Mouse (Mus musculus) olfactory bulb, adult 2 months (tissue): ENCODE measurements around the gene Commd4. TPM values are rescaled to one million over a fixed set of nuclear protein-coding genes. Genes with fewer than 3 reads are reported as not detected.

Experiments
- H3K27ac ChIP-seq: fragments of 200-500 bp; 2 replicates; pipeline ENCODE4 v1.5.1; 2012; ENCODE audit warnings: low read depth, low read length; ENCODE audit not compliant: insufficient read depth
- H3K4me1 ChIP-seq: fragments of 200-500 bp; 2 replicates; pipeline ENCODE4 v1.6.1; 2012; ENCODE audit warnings: low read length; ENCODE audit not compliant: control insufficient read depth, insufficient read depth
- H3K4me3 ChIP-seq: fragments of 200-500 bp; 2 replicates; pipeline ENCODE4 v1.5.1; 2012; ENCODE audit warnings: mild to moderate bottlenecking, low read depth, low read length, moderate library complexity; ENCODE audit not compliant: insufficient read depth
- CTCF ChIP-seq: fragments of 200-500 bp; IDR thresholded peaks from 2 replicates; pipeline ENCODE4 v1.5.1; 2012; ENCODE audit warnings: low read depth, mild to moderate bottlenecking, low read length, moderate library complexity; ENCODE audit not compliant: insufficient read depth
- POLR2A ChIP-seq: fragments of 200-500 bp; IDR thresholded peaks from 2 replicates; pipeline ENCODE4 v1.6.1; 2012; ENCODE audit warnings: mild to moderate bottlenecking, low read depth, low read length, moderate library complexity; ENCODE audit not compliant: insufficient read depth
- WGBS: fragments of 180-500 bp; shearing (Covaris S2); methylation state at CpG from one replicate; pipeline ENCODE4 v1.1.7; 2018; 5-methylcytosine and 5-hydroxymethylcytosine counted together
- polyA plus RNA-seq: library from polyadenylated mRNA; stranded (reverse); fragments of >200 nt; gene quantifications from 2 replicates; pipeline ENCODE4 v1.2.4, GENCODE M21; 2012; ENCODE audit warnings: low replicate concordance; ENCODE audit not compliant: missing spikeins, insufficient read depth, insufficient read length

The Commd4 gene
- polyA plus RNA-seq, 1 experiment = not detected

GRCm38 (mm10) chr9:57130577-57131433 lies 27.3 kb downstream of the Commd4 start, which contains the start of gene Man2c1:
Gene Man2c1, plus strand, starts transcription at chr9:57130690.
- H3K4me1 ChIP-seq = peaks cover 2% of the 10 kb centered on the region
- peak within 1 kb of the TSS; percentile 83 for H3K27ac ChIP-seq
- peak within 1 kb of the TSS; percentile 56 for H3K4me3 ChIP-seq
- peak; percentile 55 for TF ChIP-seq CTCF
- peak; percentile 76 for TF ChIP-seq POLR2A
- under 1% methylated on average over 58 of the region's 58 CpGs for WGBS

- TF ChIP-seq CTCF (no peak), POLR2A (no peak)
- Histone ChIP-seq H3K4me1 (peaks cover 2% of the 10 kb centered on the region), H3K27ac (no peak overlapping the region), H3K4me3 (no peak overlapping the region)
Measured at GRCm38 (mm10) chr9:57129641-57130040, 28.5 kb downstream of the Commd4 start.

- no peaks in the 10 kb centered on the region for H3K4me1 ChIP-seq
- no peak overlapping the region for H3K4me3 ChIP-seq
- 80% methylated on average over 13 of the region's 13 CpGs for whole genome bisulfite sequencing
- no peak for TF ChIP-seq CTCF
- no peak for TF ChIP-seq POLR2A
- H3K27ac ChIP-seq = no peak overlapping the region
Measured at GRCm38 (mm10) chr9:57117261-57117755, 40.8 kb downstream of the Commd4 start.

Other genes starting within 250 kb of the Commd4 start
- gene Snx33, start 230.0 kb downstream of the Commd4 start, polyA plus RNA-seq = not detected in 2 replicates
- not detected in 2 replicates for gene Imp3, start 220.9 kb downstream of the Commd4 start, polyA plus RNA-seq
- not detected in 2 replicates for gene Snupn, start 207.5 kb downstream of the Commd4 start, polyA plus RNA-seq
- not detected in 2 replicates for gene Ptpn9, start 163.4 kb downstream of the Commd4 start, polyA plus RNA-seq
- gene Sin3a, start 86.3 kb downstream of the Commd4 start, polyA plus RNA-seq = not detected in 2 replicates
- gene Man2c1, start 27.6 kb downstream of the Commd4 start, polyA plus RNA-seq = not detected in 2 replicates
- not detected in 2 replicates for gene Neil1, start 10.0 kb downstream of the Commd4 start, polyA plus RNA-seq
- gene Trcg1, start 78.2 kb upstream of the Commd4 start, polyA plus RNA-seq = not detected in 2 replicates
- gene 1700017B05Rik, start 104.3 kb upstream of the Commd4 start, polyA plus RNA-seq = not detected in 2 replicates